Mouse (Mus musculus) brain, adult 2 months (tissue): ENCODE data around the gene Zfp30.

Experiments used
- DNase-seq: peaks from one replicate; pipeline ENCODE4 v3.0.0; 2011; ENCODE audit warnings: low read depth, low spot score

Zfp30 gene

GRCm38 (mm10) chr7:29783871-29784551 is at the start of gene Zfp30:
Gene Zfp30 (plus strand): TSS chr7:29783998.
- DNase-seq: peak; percentile 97

- no peak for DNase-seq
Measured at GRCm38 (mm10) chr7:29742258-29742657, 41.5 kb upstream of the Zfp30 start.

GRCm38 (mm10) chr7:29760476-29760875 is 23.3 kb upstream of the Zfp30 start:
- DNase-seq: no peak

- no peak for DNase-seq
Measured at GRCm38 (mm10) chr7:29764702-29765101, 19.1 kb upstream of the Zfp30 start.

- peak; percentile 97 for DNase-seq
Measured at GRCm38 (mm10) chr7:29767058-29767686, 16.6 kb upstream of the Zfp30 start.

- peak; percentile 98 for DNase-seq
Measured at GRCm38 (mm10) chr7:29768090-29768900, 15.5 kb upstream of the Zfp30 start, which contains the start of gene Zfp84. Gene Zfp84 (plus strand): TSS chr7:29768552.

GRCm38 (mm10) chr7:29768980-29769379 is 14.8 kb upstream of the Zfp30 start:
- no peak for DNase-seq

GRCm38 (mm10) chr7:29773503-29773902 is 10.3 kb upstream of the Zfp30 start:
- DNase-seq: no peak

- DNase-seq: no peak
Measured at GRCm38 (mm10) chr7:29774371-29774770, 9.4 kb upstream of the Zfp30 start.

- no peak for DNase-seq
Measured at GRCm38 (mm10) chr7:29776568-29776967, 7.2 kb upstream of the Zfp30 start.

GRCm38 (mm10) chr7:29777372-29777771 is 6.4 kb upstream of the Zfp30 start:
- DNase-seq: no peak

- DNase-seq: peak; percentile 41
Measured at GRCm38 (mm10) chr7:29785023-29785422, 1.2 kb downstream of the Zfp30 start.

- DNase-seq: no peak
Measured at GRCm38 (mm10) chr7:29785888-29786287, 2.1 kb downstream of the Zfp30 start.

GRCm38 (mm10) chr7:29792906-29793305 is 9.1 kb downstream of the Zfp30 start:
- no peak for DNase-seq

GRCm38 (mm10) chr7:29807046-29807445 is 23.2 kb downstream of the Zfp30 start:
- no peak for DNase-seq

- no peak for DNase-seq
Measured at GRCm38 (mm10) chr7:29812244-29812643, 28.4 kb downstream of the Zfp30 start.

- no peak for DNase-seq
Measured at GRCm38 (mm10) chr7:29814381-29814780, 30.6 kb downstream of the Zfp30 start.

- no peak for DNase-seq
Measured at GRCm38 (mm10) chr7:29815061-29815784, 31.4 kb downstream of the Zfp30 start.

- peak; percentile 99 for DNase-seq
Measured at GRCm38 (mm10) chr7:29815910-29816429, 32.2 kb downstream of the Zfp30 start, which contains the start of gene Zfp790. Gene Zfp790 (plus strand): TSS chr7:29816114.

GRCm38 (mm10) chr7:29818619-29819254 is 34.9 kb downstream of the Zfp30 start:
- DNase-seq: peak; percentile 96

- no peak for DNase-seq
Measured at GRCm38 (mm10) chr7:29828001-29828400, 44.2 kb downstream of the Zfp30 start.
